Mouse (Mus musculus): ENCODE data around the gene Scn5a. TPM values are rescaled to one million over a fixed set of nuclear protein-coding genes. Genes with fewer than 3 reads are reported as not detected.
A peak's percentile ranks its signal among the peaks of the same experiment; 100 is the strongest.

Scn5a gene
- total and polyA plus RNA-seq, 3 experiments, result 101 to 173 (median 161) TPM

GRCm38 (mm10) chr9:119514986-119515385 is 63.8 kb downstream of the Scn5a start:
- Histone ChIP-seq H3K27me3 (ENCODE audit: control insufficient read depth, insufficient read depth, low read length) (no peaks in the 10 kb centered on the region), H3K27ac (peak overlapping the region; percentile 45; the same call in 1 of the 2 replicates), H3K36me3 (ENCODE audit: control insufficient read depth, insufficient read depth, low read length) (no peaks in the 10 kb centered on the region), H3K79me2 (replicated peaks; ENCODE audit: control insufficient read depth, insufficient read depth, low read length) (no peaks in the 10 kb centered on the region), H3K4me1 (ENCODE audit: control insufficient read depth, insufficient read depth, low read length) (peaks cover 1% of the 10 kb centered on the region; the same call in 1 of the 2 replicates), H3K9ac (ENCODE audit: low read depth, low read length) (no peak overlapping the region), H3K4me3 (no peak overlapping the region)
- TF ChIP-seq CTCF (IDR thresholded peaks at IDR 0.05) (no peak), EP300 (IDR thresholded peaks at IDR 0.05; ENCODE audit: insufficient read depth, low read depth, low read length) (no peak), POLR2A (IDR thresholded peaks at IDR 0.05; ENCODE audit: insufficient read depth, low read depth, low read length) (no peak)
- intact Hi-C loops (cut with DNase I), result loop anchor here (5.0 to 10.0 kb wide), 2 partner anchors 38 to 60 kb away; partner anchors contain the start of gene Scn5a
- 75% methylated on average over 8 of the region's 8 CpGs for WGBS
- DNase-seq, result no peak

GRCm38 (mm10) chr9:119513816-119514215 is 65.0 kb downstream of the Scn5a start:
- H3K79me2 ChIP-seq (replicated peaks; ENCODE audit: control insufficient read depth, insufficient read depth, low read length), result no peaks in the 10 kb centered on the region
- H3K27ac ChIP-seq, result peak overlapping the region; percentile 38
- peak; percentile 32 to 51 for DNase-seq
- H3K9ac ChIP-seq (ENCODE audit: low read depth, low read length), result no peak overlapping the region
- H3K36me3 ChIP-seq (ENCODE audit: control insufficient read depth, insufficient read depth, low read length), result no peaks in the 10 kb centered on the region
- 71% methylated on average over 8 of the region's 8 CpGs for whole genome bisulfite sequencing
- H3K4me1 ChIP-seq (ENCODE audit: control insufficient read depth, insufficient read depth, low read length), result peaks cover 1% of the 10 kb centered on the region; the same call in 1 of the 2 replicates
- intact Hi-C loops (cut with DNase I), result loop anchor here (10.0 kb wide), 1 partner anchor 61 kb away; the partner anchor contains the start of gene Scn5a
- H3K4me3 ChIP-seq, result no peak overlapping the region
- no peaks in the 10 kb centered on the region for H3K27me3 ChIP-seq (ENCODE audit: control insufficient read depth, insufficient read depth, low read length)
- TF ChIP-seq POLR2A (IDR thresholded peaks at IDR 0.05; ENCODE audit: insufficient read depth, low read depth, low read length) (no peak), CTCF (IDR thresholded peaks at IDR 0.05) (no peak), EP300 (IDR thresholded peaks at IDR 0.05; ENCODE audit: insufficient read depth, low read depth, low read length) (peak; percentile 90)

DNA sequence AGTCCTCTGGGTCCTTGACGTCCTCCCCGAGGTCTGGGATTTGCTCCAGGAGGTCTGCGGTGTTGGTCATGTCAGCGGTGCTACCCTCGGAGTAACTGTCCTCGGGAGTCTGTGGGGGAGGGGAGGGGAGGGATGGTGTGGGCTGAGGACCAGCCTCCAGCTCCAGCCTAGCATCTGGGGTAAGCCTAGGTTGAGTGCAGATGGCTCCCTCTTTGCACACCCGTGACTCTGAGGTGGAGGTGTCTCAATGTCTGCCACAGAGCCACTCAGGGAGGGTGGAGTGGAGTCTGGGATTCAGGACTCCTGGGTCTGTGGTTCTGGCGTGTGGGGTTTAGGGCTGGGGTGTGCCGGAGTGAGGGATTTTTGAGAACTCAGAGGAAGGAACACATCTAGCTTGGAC is 65.8 kb downstream of the Scn5a start:
- H3K36me3 ChIP-seq (ENCODE audit: control insufficient read depth, insufficient read depth, low read length), result no peaks in the 10 kb centered on the region
- peaks cover 1% of the 10 kb centered on the region; the same call in 1 of the 2 replicates for H3K4me1 ChIP-seq (ENCODE audit: control insufficient read depth, insufficient read depth, low read length)
- intact Hi-C loops (cut with DNase I), result loop anchor here (10.0 kb wide), 1 partner anchor 62 kb away; the partner anchor contains the start of gene Scn5a
- no peaks in the 10 kb centered on the region for H3K79me2 ChIP-seq (replicated peaks; ENCODE audit: control insufficient read depth, insufficient read depth, low read length)
- H3K27me3 ChIP-seq (ENCODE audit: control insufficient read depth, insufficient read depth, low read length), result no peaks in the 10 kb centered on the region
- H3K4me3 ChIP-seq, result no peak overlapping the region
- WGBS, result 85% methylated on average over 9 of the region's 9 CpGs
- DNase-seq, result no peak
- TF ChIP-seq EP300 (IDR thresholded peaks at IDR 0.05; ENCODE audit: insufficient read depth, low read depth, low read length) (no peak), POLR2A (IDR thresholded peaks at IDR 0.05; ENCODE audit: insufficient read depth, low read depth, low read length) (no peak), CTCF (IDR thresholded peaks at IDR 0.05) (no peak)
- no peak overlapping the region; the same call in 1 of the 2 replicates for H3K27ac ChIP-seq
- H3K9ac ChIP-seq (ENCODE audit: low read depth, low read length), result no peak overlapping the region

- H3K4me3 ChIP-seq, result no peak overlapping the region
- intact Hi-C loops (cut with DNase I), result loop anchor here (10.0 kb wide), 1 partner anchor 64 kb away; the partner anchor contains the start of gene Scn5a
- no peaks in the 10 kb centered on the region for H3K79me2 ChIP-seq (replicated peaks; ENCODE audit: control insufficient read depth, insufficient read depth, low read length)
- 36% methylated on average over 6 of the region's 6 CpGs for WGBS
- H3K4me1 ChIP-seq (ENCODE audit: control insufficient read depth, insufficient read depth, low read length), result no peaks in the 10 kb centered on the region
- no peak overlapping the region for H3K9ac ChIP-seq (ENCODE audit: low read depth, low read length)
- peak in 1 of 2 experiments; percentile 23 for DNase-seq
- TF ChIP-seq EP300 (IDR thresholded peaks at IDR 0.05; ENCODE audit: insufficient read depth, low read depth, low read length) (no peak), POLR2A (IDR thresholded peaks at IDR 0.05; ENCODE audit: insufficient read depth, low read depth, low read length) (no peak), CTCF (IDR thresholded peaks at IDR 0.05) (no peak)
- H3K36me3 ChIP-seq (ENCODE audit: control insufficient read depth, insufficient read depth, low read length), result no peaks in the 10 kb centered on the region
- no peaks in the 10 kb centered on the region for H3K27me3 ChIP-seq (ENCODE audit: control insufficient read depth, insufficient read depth, low read length)
- H3K27ac ChIP-seq, result peak overlapping the region; percentile 43
These were observed 67.9 kb downstream of the Scn5a start for GRCm38 (mm10) chr9:119510902-119511301.

DNA sequence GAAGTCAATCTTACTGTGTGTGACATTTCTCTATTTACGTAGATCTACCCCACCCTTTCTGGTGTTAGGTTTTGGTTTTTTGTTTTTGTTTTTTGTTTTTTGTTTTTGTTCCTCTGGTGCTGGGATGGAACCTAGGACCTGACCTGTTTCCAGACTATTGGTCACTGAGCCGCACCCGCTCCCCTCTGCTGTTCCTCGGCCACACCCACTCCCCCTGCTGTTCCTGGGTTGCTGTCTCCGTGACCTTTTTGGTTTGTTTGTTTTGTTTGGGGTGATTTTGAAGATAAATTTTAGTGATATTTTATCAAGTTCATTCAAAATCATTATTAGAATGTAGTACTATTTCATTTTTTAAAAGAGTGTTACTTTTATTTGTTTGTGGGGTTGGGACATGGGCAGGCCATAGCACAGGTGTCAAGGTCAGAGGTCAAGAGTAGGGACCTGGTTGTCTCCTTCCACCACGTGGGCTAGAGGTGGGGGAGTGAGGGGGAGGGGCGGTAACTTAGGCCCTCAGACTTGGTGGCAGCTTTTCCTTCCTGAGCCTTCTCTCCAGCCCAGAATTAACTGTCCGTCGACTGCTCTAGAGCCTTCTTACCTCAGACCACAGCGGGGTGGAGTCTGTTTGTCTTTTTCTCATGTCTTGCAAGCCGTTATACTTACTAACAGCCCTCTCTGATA is 73.7 kb downstream of the Scn5a start:
- no peak for DNase-seq
- H3K4me1 ChIP-seq (ENCODE audit: control insufficient read depth, insufficient read depth, low read length), result no peaks in the 10 kb centered on the region
- no peaks in the 10 kb centered on the region for H3K79me2 ChIP-seq (replicated peaks; ENCODE audit: control insufficient read depth, insufficient read depth, low read length)
- no peak overlapping the region for H3K27ac ChIP-seq
- intact Hi-C loops (cut with DNase I), result no loop called here
- H3K27me3 ChIP-seq (ENCODE audit: control insufficient read depth, insufficient read depth, low read length), result no peaks in the 10 kb centered on the region
- no peak overlapping the region for H3K9ac ChIP-seq (ENCODE audit: low read depth, low read length)
- H3K4me3 ChIP-seq, result no peak overlapping the region
- 62% methylated on average over 11 of the region's 11 CpGs for WGBS
- no peaks in the 10 kb centered on the region for H3K36me3 ChIP-seq (ENCODE audit: control insufficient read depth, insufficient read depth, low read length)
- no peak for TF ChIP-seq POLR2A (IDR thresholded peaks at IDR 0.05; ENCODE audit: insufficient read depth, low read depth, low read length)

DNA sequence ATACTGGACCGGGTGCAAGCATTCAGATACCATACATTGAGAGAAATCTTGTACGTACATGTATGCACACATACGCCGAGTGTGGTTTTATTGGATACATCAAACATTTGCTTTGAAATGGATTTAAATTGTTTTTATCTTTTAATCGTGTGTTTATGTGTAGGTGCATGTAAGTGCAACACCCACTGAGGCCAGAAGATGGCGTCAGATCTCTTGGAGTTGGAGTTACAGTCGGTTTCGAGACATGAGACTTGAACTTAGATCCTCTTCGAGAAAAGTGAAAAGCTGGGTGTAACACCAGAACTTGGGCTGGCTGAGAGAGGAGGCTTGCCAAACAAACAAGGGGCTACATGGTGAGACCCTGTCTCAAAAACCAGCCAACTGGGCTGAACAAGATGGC is 75.2 kb downstream of the Scn5a start:
- no peaks in the 10 kb centered on the region for H3K79me2 ChIP-seq (replicated peaks; ENCODE audit: control insufficient read depth, insufficient read depth, low read length)
- WGBS, result 91% methylated on average over 9 of the region's 9 CpGs
- H3K36me3 ChIP-seq (ENCODE audit: control insufficient read depth, insufficient read depth, low read length), result no peaks in the 10 kb centered on the region
- H3K27me3 ChIP-seq (ENCODE audit: control insufficient read depth, insufficient read depth, low read length), result no peaks in the 10 kb centered on the region
- H3K4me1 ChIP-seq (ENCODE audit: control insufficient read depth, insufficient read depth, low read length), result no peaks in the 10 kb centered on the region
- intact Hi-C loops (cut with DNase I), result no loop called here
- H3K4me3 ChIP-seq, result no peak overlapping the region
- H3K9ac ChIP-seq (ENCODE audit: low read depth, low read length), result no peak overlapping the region
- TF ChIP-seq CTCF (IDR thresholded peaks at IDR 0.05), result 0 out of 2 replicates have a peak, but pooled peaks have one; percentile 27
- TF ChIP-seq EP300 (IDR thresholded peaks at IDR 0.05; ENCODE audit: insufficient read depth, low read depth, low read length), result no peak
- H3K27ac ChIP-seq, result no peak overlapping the region
- no peak for DNase-seq
